Mouse (Mus musculus) cerebellum, postnatal 14 days (tissue): ENCODE data around the gene Cyfip1.
A peak's percentile ranks its signal among the peaks of the same experiment; 100 is the strongest.

Source experiments
- DNase-seq, 2 experiments: peaks; one replicate each; pipeline ENCODE4 v3.0.0; 2021; ENCODE audit warnings: mixed read lengths in 2 of 2

Gene Cyfip1

DNA sequence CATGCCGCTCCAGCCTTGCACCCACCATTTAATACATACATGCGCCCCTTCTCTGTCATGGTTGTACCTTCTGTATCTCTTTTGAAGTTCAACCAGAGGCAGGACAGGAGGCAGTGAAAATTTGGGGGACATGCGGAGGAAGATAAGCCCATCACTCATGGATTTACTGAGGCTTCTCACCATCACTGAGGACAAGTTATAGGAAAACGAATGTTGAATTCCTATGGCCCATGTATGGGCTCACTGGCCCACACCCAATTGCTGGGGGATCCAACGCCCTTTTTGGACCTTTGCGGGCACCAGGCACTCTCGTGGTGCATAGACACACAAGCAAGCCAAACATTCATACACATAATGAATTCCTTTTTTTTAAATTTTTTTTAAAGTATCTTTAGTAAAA is at the start of gene Cyfip1:
Gene Cyfip1 (plus strand): TSS at position 301 of the 400 bp plus-strand sequence.
- DNase-seq = peak in 1 of 2 experiments; percentile 35

DNA sequence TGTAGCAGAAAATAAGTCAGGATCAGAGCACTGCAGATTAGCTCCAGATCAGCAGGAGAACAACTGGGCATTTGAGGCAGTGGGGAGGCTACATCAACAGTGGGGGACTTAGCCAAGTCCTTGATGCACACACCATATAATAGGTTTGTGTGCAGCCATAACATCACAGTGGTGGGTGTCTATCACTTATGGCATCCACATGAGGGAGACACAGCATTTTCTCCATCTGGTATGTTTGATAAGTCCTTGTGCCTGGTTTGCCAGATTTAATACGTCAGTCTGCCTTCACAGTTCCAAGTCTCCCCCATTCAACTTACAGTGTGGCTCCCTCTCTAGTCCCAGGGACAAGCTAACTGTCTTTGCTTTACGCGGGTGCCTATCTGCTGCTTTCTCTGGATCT is 49.3 kb upstream of the Cyfip1 start:
- DNase-seq = no peak

DNA sequence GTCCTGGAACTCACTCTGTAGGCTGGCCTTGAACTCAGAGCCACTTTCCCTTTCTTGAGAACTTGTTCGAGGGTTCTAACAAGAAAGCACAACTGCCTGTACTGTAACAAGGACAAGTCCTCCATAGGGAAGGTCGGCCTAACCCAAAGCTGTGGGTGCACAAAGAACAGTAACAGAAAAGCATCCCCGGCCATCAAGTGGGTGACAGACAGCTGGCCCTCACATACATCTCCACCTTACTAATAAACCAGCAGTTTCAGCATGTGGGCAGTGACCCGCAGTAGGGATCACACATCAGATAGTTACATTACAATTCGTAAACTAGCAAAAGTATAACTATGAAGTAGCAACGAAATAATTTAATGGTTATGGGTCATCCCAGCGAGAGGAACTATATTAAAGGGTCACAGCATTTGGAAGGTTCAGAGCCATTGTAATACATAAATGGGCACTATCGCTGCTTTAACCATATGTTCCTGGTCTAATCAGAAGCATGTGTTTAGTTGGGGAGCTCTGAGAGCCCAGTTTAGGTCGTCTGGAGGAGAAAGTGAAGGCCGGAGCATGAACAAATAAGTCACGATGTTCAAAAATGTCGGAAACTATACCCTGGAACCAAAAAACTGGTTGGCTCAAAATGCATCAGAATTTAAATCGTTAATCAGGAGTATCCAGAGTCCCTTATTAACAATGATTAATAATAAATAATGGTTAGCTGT is 48.2 kb upstream of the Cyfip1 start:
- peak in 1 of 2 experiments; percentile 19 for DNase-seq

DNA sequence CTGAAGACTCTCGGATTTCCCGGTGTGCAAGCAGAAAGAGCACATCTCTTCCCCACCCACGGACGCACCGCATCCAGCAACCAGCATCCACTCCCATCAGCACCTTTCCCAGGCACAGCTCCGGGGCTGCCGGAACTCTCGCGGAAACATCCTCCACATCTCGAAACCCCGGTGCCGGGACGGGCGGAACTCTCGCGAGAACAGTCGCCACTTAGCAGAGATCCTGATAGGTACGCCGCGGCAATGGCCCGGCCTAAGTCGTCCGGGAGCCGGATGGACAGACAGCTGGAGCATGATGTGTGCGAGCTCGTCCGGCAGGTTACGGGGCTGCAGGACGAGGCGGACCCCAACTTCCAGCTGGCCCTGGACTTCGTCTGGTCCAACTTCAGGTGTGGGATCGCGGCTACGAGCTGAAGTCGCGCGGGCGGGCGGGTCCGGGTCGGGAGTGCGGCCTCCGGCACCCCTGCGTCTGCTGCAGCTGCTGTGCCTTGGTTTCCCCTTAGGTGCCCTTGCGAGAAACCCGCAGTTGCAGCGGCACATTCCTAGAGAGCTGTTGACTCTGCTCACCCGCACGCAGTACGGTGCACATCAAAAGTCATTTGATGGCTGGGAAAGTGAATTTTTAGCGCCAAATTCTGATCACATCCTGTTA is 47.5 kb upstream of the Cyfip1 start, which contains the start of gene Tubgcp5:
Gene Tubgcp5 (plus strand): TSS at position 203 of the 652 bp plus-strand sequence.
- DNase-seq = peak; percentile 98

DNA sequence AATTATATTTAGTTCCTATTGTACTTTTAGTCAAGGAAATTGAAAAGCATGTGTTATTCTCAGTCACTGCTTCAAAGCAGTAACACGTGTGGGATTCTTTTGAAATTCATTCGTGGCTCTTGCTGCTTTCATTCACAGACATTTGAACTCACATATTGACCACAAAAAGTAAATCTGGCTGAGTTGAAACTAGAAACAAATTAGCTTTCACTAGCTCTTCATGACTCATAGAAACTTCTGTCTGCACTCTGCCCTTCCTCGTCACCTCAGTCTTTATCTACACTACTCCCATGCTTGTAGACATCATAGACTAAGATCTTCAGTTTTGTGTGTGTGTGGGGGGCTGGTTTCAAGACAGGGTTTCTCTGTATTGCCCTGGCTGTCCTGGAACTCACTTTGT is 41.6 kb upstream of the Cyfip1 start:
- DNase-seq = no peak

DNA sequence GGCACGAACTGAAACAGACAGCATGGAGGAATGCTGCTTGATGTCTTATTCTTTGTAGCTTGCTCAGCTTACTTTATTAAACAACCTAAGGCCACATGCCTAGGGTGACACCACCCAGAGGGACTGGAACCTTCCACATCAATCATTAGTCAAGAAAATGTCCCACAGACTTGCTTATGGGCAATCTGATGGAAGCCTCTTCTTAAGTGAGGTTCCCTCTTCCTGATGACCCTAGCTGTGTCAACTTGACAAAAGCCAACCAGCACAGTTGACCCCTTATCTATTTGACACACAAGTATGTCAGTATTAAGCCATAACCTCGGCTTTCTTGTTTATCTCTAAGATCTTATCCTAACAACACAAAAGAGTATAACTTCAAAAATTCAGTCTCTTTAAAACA is 31.6 kb upstream of the Cyfip1 start:
- DNase-seq = no peak

DNA sequence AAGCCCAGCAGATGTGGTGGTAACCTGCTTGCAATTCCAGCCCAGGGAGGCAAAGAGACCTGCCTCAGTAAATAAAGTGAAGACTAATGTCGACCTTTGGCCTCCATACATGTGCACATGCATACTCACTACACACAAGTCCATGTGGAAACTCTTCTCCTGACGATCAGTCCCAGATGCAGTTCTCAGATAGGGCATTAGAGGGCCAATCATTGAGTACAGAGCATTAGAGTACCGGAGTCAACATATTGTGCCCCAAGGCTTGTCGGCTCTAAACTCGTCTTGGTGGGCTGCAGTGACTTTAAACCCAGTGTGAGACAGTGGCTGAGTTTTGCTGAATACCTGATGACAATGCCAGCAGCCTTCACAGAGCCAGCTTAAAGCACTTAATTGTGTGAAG is 17.1 kb upstream of the Cyfip1 start:
- no peak for DNase-seq

DNA sequence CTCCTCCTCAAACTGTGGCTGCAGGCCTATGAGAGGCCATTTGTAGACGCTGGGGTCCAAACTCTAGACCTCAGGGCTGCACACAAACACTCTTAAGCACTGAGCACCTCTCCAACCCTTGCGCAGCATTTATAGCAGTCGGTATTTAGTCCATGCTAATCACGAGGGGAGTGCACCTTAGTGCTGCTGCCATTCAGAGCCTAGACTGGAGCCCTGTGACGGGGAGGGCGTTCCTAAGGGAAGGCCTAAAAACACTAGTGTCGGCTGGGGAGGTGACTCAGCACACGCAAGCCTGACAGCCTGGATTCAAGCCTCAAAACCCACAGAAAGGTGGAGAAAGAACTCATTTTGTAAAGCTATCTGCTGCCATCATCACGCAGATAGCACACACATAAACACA is 14.0 kb upstream of the Cyfip1 start:
- no peak for DNase-seq

DNA sequence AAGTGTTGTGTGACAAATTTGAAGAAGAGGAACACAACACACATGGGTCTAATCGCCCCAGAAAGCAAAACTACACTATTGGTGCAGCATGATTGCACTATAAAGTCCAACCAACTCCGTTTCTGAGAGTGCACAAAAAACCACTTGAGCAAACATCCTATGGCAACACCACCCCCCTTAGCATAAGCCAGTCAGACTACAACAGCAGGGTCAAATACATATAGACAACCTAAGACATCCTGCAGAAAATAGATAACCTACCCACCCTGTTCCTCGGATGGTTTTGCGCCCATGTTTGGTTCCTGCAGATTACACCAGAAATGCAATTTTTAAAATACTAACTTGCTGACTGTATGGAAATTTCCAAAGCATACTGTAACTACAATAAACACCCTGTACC is 4.7 kb upstream of the Cyfip1 start:
- DNase-seq = no peak

DNA sequence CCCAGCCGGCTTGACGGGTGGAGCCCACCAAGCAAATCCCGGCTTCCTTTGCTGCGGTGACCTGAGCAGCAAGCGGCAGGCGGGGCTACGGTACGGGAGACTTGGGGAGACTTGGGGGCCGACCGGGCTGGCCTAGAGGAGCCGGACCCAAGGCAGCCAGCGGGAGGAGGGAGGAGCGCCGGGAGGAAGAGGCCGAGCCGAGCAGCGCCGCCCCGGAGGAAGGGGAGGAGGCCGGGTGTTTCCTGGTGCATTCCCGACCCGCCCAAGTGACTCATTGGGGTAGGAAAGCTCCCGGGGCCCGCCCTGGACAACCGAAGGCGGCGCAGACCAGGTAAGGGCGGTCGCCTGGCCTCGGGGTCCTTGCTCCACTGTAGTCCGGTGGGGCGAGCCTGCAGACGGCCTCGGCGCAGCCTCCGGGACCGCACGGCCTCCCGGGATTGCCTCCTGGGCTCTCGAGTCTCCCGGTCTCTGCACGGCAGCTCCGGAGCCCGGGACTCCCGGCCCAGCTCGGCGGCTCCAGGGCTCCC is 495 bp downstream of the Cyfip1 start:
- peak; percentile 87 to 91 for DNase-seq

DNA sequence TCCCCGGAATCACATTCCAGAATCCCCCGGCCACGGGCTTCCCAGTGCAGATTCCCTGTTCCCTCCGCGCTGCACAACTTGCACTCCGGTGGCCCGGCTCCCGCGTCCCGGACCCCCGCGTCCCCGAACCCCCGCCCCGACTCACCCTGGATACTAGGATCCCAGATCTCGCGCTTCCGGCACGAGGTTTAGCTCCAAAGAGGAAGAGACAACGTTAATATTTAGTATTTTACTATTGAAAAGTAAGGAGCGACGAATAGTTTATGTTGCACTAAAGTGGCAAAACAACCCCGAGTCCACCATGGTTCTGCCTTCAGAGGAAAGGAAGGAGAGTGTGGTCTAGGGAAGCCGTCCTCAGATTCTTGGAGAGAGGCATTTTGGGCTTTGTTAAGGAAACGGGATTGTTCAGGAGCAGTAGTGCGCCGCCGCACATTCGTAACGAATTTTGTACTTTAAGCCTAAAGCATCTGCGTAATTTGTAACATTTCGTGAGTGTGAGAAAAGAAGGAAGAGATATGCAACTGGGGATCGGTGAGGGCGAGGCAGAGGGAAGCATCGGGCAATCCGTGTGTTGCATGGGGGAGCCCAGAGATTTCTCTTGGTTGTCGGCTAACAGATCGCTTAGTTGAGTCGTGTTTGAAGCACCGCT is 1.1 kb downstream of the Cyfip1 start:
- DNase-seq = peak in 1 of 2 experiments; percentile 20

DNA sequence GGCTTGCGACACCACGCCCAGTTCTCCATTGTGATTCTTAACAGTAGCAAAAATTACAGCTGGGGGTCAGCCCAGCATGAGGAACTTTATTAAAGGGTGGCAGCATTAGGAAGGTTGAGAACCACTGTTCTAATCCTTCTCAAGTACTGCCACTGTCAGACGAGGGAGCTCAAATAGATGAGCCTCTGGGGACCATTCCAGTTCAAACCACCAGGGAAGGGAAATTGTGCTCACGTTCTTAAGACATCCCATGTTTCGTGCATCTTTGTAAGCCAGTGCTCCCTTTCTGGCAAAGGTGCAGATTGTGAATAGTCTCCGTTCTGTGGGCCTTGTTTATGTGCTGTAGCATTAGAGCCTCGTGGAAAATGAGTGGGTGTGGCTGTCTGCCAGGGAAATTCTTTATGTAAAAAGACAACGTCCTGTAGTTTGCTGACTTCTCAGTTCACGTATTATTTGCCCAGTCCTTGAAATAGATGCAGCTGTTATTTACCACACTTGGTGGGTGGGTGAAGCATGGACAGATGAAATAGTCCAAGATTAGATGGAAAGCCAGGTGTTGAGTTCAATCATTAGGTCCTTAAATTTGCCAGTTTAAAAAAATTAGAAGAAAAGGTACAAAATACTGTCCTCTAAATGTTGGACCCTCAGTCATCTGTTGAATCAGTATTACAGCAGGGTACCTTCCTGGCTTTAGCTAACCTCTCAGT is 5.2 kb downstream of the Cyfip1 start:
- no peak for DNase-seq

DNA sequence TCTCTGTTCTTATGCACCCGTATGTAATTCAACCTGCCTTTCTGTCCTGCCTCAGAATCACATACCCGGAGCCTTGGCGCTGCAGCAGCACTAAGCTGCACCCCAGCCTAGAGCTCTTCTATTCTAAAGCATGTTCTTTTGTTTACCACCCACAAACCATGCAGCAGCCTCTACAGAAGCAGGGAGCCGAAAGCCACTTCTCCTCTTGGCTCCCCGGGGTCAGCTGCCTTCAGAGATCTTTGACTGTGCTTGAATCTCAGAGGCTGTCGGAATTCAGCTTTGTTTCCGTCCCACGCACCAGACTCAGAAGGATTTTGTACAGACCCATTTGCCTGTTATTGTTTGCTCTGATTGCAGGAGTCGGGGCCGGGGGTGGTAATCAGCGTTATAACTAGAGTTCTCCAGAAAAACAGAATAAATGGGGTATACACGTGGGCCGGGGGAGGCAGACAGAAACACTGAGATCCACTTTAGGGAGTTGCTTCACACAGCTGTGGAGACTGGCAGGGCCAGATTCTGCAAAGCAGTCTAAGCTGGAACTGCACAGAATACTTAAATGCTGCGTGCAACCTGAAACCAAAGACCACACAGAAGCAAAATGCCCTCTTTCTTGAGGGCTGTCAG is 8.5 kb downstream of the Cyfip1 start:
- no peak for DNase-seq

DNA sequence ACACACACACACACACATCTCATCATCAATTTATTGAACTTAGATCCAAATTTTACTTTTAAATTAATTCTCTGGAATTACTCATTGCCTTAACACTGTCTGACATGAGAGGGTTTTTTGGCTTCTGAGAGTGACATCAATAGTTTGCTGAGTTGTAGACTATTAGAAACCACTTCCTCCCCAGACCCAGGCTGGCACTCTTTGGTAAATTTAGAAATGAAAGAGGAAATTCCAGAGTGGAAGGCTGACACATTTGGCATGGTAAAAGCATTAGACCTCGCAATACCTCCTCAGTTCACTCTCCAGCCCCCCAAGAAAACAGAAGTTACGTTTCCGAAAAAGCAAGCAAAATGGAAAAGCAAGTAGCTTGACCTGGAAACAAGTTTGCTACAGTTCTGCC is 11.2 kb downstream of the Cyfip1 start:
- DNase-seq = no peak

DNA sequence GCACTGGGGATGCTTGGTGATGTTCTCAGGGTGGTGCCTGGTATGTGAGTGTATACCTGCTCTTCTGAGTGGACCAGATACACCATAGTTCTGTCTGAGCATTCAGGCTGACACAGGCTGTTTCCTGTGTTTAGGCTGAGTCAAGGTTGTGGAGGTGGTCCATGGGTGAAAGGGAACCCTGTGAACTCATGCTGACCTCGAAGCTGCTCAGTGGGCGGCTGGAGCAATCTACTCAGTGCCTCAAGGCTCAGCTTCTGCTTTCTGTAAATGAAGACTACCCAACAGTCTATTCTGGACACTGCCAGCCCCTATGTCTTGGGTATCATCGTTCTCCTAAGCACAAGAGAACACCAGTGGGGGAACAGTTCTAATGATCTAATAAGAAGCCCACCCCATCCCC is 14.1 kb downstream of the Cyfip1 start:
- DNase-seq = no peak

DNA sequence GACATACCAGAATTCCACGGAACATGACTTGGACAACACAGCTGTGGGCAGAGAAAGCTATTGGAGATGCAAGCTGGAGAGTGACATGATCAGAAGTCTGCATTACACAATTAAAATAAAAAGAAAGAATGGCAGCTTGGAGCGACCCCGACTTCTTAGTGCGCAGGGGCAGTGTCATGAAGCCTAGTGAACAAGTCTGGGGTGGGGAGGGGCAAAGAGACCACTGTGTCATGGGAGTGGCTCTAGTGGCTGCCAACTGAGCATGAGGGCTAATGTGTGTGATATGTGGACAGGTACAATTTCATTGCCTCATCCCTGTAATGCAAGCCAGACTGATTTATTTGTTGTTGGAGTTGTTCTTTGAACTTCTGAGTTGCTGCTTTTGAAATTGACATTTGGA is 15.2 kb downstream of the Cyfip1 start:
- no peak for DNase-seq

DNA sequence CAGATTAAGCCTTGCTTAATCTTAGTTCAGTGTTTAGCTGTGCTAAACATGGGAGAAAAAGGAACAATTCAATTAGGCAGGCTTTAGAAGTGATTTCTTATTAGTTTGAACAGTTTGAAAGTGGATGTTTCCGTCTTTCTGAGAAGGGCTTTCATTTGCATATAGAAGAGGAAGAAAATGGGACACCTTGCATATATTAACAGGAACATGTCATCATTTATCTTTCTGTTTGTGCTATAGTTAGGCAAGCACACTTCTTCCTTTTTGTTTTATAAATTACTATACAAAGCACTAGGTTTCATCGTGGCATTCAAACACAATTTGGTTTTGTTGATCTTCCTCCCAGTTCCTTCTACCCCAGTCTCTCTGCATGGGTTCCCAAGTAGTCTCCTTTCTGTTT is 16.2 kb downstream of the Cyfip1 start:
- no peak for DNase-seq

DNA sequence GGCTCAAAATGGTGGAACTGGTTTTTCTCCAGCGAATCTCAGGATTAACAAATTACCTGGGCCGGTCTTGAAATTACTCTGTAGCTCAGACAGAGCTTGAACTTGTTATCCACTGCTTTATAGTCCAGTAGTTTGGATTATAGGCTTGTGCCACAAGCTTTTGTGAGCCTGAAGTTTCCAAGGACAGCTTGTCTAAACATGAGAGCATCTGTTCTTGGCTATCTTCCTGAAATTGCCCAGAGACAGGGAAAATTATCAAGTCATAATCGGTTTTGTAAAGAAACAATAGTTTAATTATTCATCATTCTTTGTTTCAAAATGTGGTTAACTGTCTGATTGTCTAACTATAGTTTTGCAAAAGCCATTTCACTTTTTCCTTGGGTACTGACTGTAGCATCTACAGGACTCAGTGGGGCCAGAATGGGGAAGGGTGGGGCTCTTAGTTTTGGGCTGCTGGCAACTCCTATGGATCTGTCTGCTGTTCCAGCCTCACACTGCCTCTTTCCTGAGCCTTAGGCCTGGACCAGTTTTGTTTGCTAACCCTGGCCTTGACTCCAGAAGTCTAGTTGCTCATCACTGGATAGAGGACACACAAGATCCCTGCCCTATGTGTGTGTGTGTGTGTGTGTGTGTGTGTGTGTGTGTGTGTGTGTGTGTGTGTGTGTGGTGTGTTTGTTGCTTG is 17.4 kb downstream of the Cyfip1 start:
- DNase-seq = peak in 1 of 2 experiments; percentile 44

DNA sequence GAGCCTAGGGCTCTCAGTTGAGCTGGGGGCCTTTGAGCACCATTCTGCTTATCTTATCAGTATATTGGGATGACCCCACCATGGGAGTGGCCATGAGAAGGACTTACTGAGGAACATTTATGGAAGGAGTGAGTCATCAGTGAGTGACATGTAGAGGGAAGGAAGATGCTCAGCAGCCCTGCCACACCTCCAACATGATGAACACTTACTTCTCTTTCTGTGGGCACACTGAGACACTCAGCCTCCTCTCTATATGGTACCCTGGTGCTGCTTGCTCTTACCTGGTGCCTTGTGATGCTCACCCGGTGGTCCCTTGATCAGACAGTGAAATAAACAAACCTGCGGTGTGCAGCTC is 17.9 kb downstream of the Cyfip1 start:
- no peak for DNase-seq

DNA sequence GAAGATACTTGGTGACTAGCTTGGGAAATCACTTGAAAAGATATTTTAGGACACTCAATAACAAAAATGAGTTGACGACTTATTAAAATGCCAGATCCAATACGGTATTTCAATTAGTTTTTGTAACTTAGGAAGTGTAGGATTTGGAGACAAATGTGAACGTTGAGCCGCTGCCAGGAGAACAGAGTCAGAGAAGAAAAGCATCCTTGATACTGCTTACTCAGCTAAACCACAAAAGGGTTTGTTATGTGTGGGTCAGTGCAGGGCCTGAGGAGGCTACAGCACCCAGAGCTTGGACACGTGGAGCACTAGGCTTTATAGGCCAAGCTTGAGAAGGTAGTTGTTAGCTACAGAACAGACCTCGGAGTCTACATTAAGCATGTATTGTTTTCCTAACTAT is 18.4 kb downstream of the Cyfip1 start:
- DNase-seq = no peak

DNA sequence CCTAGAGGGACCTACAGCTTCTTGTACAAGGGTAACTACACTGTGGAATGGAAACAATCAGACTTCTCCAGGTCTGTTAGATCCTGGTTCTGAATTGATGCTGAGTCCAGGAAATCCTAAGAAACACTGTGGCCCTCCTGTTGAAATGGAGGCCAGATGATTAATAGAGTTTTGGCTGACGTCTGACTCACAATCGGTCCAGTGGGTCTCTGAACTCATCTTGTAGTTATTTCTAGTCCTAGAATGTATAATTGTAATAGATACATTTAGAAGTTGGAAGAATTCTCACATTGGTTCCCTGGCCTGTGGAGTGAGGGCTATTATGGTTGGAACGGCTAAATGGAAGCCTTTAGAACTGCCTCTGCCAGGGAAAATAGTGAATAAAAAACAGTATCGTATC is 19.6 kb downstream of the Cyfip1 start:
- DNase-seq = no peak

DNA sequence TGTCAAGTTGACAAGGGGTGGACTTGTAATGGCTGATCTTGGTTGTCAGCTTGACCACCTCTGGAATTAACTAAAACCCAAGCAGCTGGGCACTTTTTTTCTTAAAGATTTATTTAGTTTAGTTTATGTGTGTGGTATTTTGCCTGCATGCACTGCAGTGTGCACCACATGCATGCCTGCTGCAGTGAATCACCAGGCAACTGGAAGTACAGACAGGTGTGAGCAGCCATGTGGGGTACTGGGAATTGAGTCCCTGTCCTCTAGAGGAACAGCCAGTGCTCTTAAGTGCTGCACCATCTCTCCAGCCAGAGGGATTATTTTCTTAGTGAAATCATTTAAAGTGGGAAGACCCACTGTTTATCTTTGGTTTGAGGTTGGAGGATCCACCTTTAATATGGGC is 23.5 kb downstream of the Cyfip1 start:
- DNase-seq = no peak
